In genomic region chr1:59797865-59798264, GRCm38 (mm10) we compare ENCODE assay signal across 18 mouse cellular contexts. TPM values are rescaled to one million over a fixed set of nuclear protein-coding genes. Genes with fewer than 3 reads are reported as not detected.
DNase-seq lines count a peak whose midpoint lies in the region; ATAC-seq lines count a peak whose summit lies in the region.
"Had no signal": no experiment of that assay in that cellular context is flagged by ENCODE, and none has a peak within 500 bp of the region (broad histone marks: within the 10 kb centered on the region; RNA-seq: fewer than 3 reads in every experiment).

No protein-coding gene starts in this region.

- no peaks in the 10 kb centered on the region for H3K36me3 ChIP-seq in heart, embryonic 15.5 days
- H3K36me3 ChIP-seq in kidney, embryonic 15.5 days = no peaks in the 10 kb centered on the region
- H3K36me3 ChIP-seq in kidney, embryonic 14.5 days (ENCODE audit: control insufficient read depth, insufficient read depth, low read length) = no peaks in the 10 kb centered on the region
- H3K36me3 ChIP-seq in lung, embryonic 15.5 days = no peaks in the 10 kb centered on the region
- H3K36me3 ChIP-seq: embryonic facial prominence, embryonic 15.5 days; intestine, embryonic 15.5 days; midbrain, embryonic 12.5 days had no signal

- peak overlapping the region; percentile 4; the same call in 1 of the 2 replicates for H3K27ac ChIP-seq in heart, embryonic 15.5 days
- H3K27ac ChIP-seq in kidney, embryonic 15.5 days = peak overlapping the region; percentile 11
- no peak overlapping the region for H3K27ac ChIP-seq in kidney, embryonic 14.5 days (ENCODE audit: low read depth, low read length)
- 0 out of 2 replicates have a peak overlapping the region, but pooled peaks have one; percentile 22 for H3K27ac ChIP-seq in lung, embryonic 15.5 days
- H3K27ac ChIP-seq: embryonic facial prominence, embryonic 15.5 days; intestine, embryonic 15.5 days; limb, embryonic 13.5 days; liver, embryonic 14.5 days; midbrain, embryonic 12.5 days had no signal

- no peak for DNase-seq in heart, adult 9 months (ENCODE audit: low spot score in 2 of 2)
- no peak for DNase-seq in lung, postnatal 4 days
- no peak for DNase-seq in T-cell, adult 2 months (ENCODE audit: low spot score)
- DNase-seq: cerebellum, adult 2 months; cerebellum, postnatal 36 days; kidney, postnatal 14 days; right cerebral cortex, postnatal 4 days; thymus, postnatal 14 days had no signal

- H3K9me3 ChIP-seq in heart, embryonic 15.5 days (replicated peaks) = no peaks in the 10 kb centered on the region
- no peaks in the 10 kb centered on the region for H3K9me3 ChIP-seq in kidney, embryonic 15.5 days (replicated peaks)
- no peaks in the 10 kb centered on the region for H3K9me3 ChIP-seq in kidney, embryonic 14.5 days (ENCODE audit: control insufficient read depth, low read length)
- H3K9me3 ChIP-seq in lung, embryonic 15.5 days = no peaks in the 10 kb centered on the region
- H3K9me3 ChIP-seq: embryonic facial prominence, embryonic 15.5 days; intestine, embryonic 15.5 days; limb, embryonic 13.5 days; midbrain, embryonic 12.5 days had no signal

- H3K27me3 ChIP-seq in heart, embryonic 15.5 days = no peaks in the 10 kb centered on the region
- no peaks in the 10 kb centered on the region for H3K27me3 ChIP-seq in kidney, embryonic 15.5 days
- H3K27me3 ChIP-seq in kidney, embryonic 14.5 days (ENCODE audit: control insufficient read depth, insufficient read depth, low read length) = no peaks in the 10 kb centered on the region
- no peaks in the 10 kb centered on the region for H3K27me3 ChIP-seq in lung, embryonic 15.5 days
- H3K27me3 ChIP-seq: embryonic facial prominence, embryonic 15.5 days; intestine, embryonic 15.5 days; limb, embryonic 13.5 days; midbrain, embryonic 12.5 days had no signal

- peaks cover 2% of the 10 kb centered on the region; the same call in 1 of the 2 replicates for H3K4me1 ChIP-seq in heart, embryonic 15.5 days (replicated peaks)
- peaks cover 3% of the 10 kb centered on the region; the same call in 1 of the 2 replicates for H3K4me1 ChIP-seq in kidney, embryonic 15.5 days
- no peaks in the 10 kb centered on the region; the same call in 1 of the 2 replicates for H3K4me1 ChIP-seq in kidney, embryonic 14.5 days (ENCODE audit: control insufficient read depth, insufficient read depth, low read length)
- H3K4me1 ChIP-seq in lung, embryonic 15.5 days = no peaks in the 10 kb centered on the region
- H3K4me1 ChIP-seq: embryonic facial prominence, embryonic 15.5 days; intestine, embryonic 15.5 days; limb, embryonic 13.5 days; midbrain, embryonic 12.5 days had no signal

- no peak overlapping the region for H3K4me2 ChIP-seq in heart, embryonic 15.5 days
- H3K4me2 ChIP-seq in kidney, embryonic 15.5 days = no peak overlapping the region
- H3K4me2 ChIP-seq in kidney, embryonic 14.5 days (replicated peaks; ENCODE audit: low read depth, low read length) = no peak overlapping the region
- H3K4me2 ChIP-seq in lung, embryonic 15.5 days = no peak overlapping the region
- H3K4me2 ChIP-seq: embryonic facial prominence, embryonic 15.5 days; intestine, embryonic 15.5 days; limb, embryonic 13.5 days; midbrain, embryonic 12.5 days had no signal

- ATAC-seq in heart, embryonic 15.5 days (replicated peaks; ENCODE audit: insufficient number of reproducible peaks, insufficient read depth, low FRiP score, low read depth) = no peak
- ATAC-seq in kidney, embryonic 15.5 days (replicated peaks; ENCODE audit: low FRiP score) = no peak
- ATAC-seq in kidney, embryonic 14.5 days (ENCODE audit: low FRiP score, low TSS enrichment) = no peak
- ATAC-seq in lung, embryonic 15.5 days (ENCODE audit: borderline replicate concordance, extremely low read depth, low FRiP score, low TSS enrichment) = no peak
- ATAC-seq: forebrain, embryonic 16.5 days; intestine, embryonic 15.5 days had no signal

- no peak overlapping the region for H3K9ac ChIP-seq in heart, embryonic 15.5 days
- no peak overlapping the region for H3K9ac ChIP-seq in kidney, embryonic 15.5 days
- no peak overlapping the region for H3K9ac ChIP-seq in kidney, embryonic 14.5 days (ENCODE audit: low read depth, low read length)
- H3K9ac ChIP-seq in lung, embryonic 15.5 days = no peak overlapping the region
- H3K9ac ChIP-seq: embryonic facial prominence, embryonic 15.5 days; intestine, embryonic 15.5 days; limb, embryonic 13.5 days; liver, embryonic 14.5 days; midbrain, embryonic 12.5 days had no signal

- WGBS in heart, embryonic 15.5 days = 70% methylated on average over 2 of the region's 2 CpGs
- 67% methylated on average over 2 of the region's 2 CpGs for WGBS in kidney, embryonic 15.5 days
- 79% methylated on average over 2 of the region's 2 CpGs for WGBS in kidney, embryonic 14.5 days
- 55% methylated on average over 2 of the region's 2 CpGs for WGBS in lung, embryonic 15.5 days

- H3K4me3 ChIP-seq in heart, embryonic 15.5 days = no peak overlapping the region
- no peak overlapping the region for H3K4me3 ChIP-seq in kidney, embryonic 15.5 days (replicated peaks)
- no peak overlapping the region for H3K4me3 ChIP-seq in kidney, embryonic 14.5 days (ENCODE audit: low read length)
- no peak overlapping the region for H3K4me3 ChIP-seq in lung, embryonic 15.5 days
- H3K4me3 ChIP-seq: embryonic facial prominence, embryonic 15.5 days; intestine, embryonic 15.5 days; limb, embryonic 13.5 days; midbrain, embryonic 12.5 days had no signal

RNA-seq across cellular contexts. Expression of gene Bmpr2, which starts 34.7 kb away (rescaled TPM):
- polyA plus RNA-seq in heart, embryonic 15.5 days (2015; fragmentation: Nextera tagmentation; extraction: Ambion mirVana) = 5.8 and 6.5 TPM in 2 replicates
- polyA plus RNA-seq in kidney, embryonic 15.5 days (2015; fragmentation: Nextera tagmentation; extraction: Ambion mirVana) = 8.1 and 8.3 TPM in 2 replicates
- polyA plus RNA-seq in kidney, embryonic 14.5 days (2014; fragmentation: Nextera tagmentation; extraction: Ambion mirVana) = 13.6 and 14.2 TPM in 2 replicates
- polyA plus RNA-seq in lung, embryonic 15.5 days (2015; fragmentation: Nextera tagmentation; extraction: Ambion mirVana) = 8.9 and 9.5 TPM in 2 replicates
